Mouse (Mus musculus) pancreas, adult 10 weeks (tissue): Measurements from ENCODE around the gene Arfip2. TPM values are rescaled to one million over a fixed set of nuclear protein-coding genes. Genes with fewer than 3 reads are reported as not detected.

ENCODE experiments used
- polyA plus RNA-seq: library from polyadenylated mRNA; stranded (reverse); fragments of 350-450 nt; fragmentation: Illumina TruSeq; extraction: RNeasy Lipid Tissue Mini Kit (QIAGEN cat#74804); gene quantifications from one replicate; pipeline ENCODE4 v1.2.3, GENCODE M21; 2015; ENCODE audit warnings: low read depth, low replicate concordance; ENCODE audit not compliant: insufficient read depth

Gene Arfip2
- 22.3 TPM for polyA plus RNA-seq

GRCm38 (mm10) chr7:105640233-105640893 is at the start of gene Arfip2, which contains the start of gene Gm45799:
TSS of gene Arfip2 (minus strand) at chr7:105640416.
TSS of gene Gm45799 (plus strand) at chr7:105640552.

GRCm38 (mm10) chr7:105650639-105651435 is 10.6 kb upstream of the Arfip2 start, which contains the start of gene Dnhd1:
TSS of gene Dnhd1 (plus strand) at chr7:105650827.

GRCm38 (mm10) chr7:105639756-105640155 is 460 bp downstream of the Arfip2 start, which contains the start of gene Timm10b:
TSS of gene Timm10b (plus strand) at chr7:105640056.

GRCm38 (mm10) chr7:105633127-105633800 is 7.0 kb downstream of the Arfip2 start, which contains the start of gene Trim3:
TSS of gene Trim3 (minus strand) at chr7:105633571.

Other genes with a start within 250 kb of the Arfip2 start
- gene Fam160a2, start 240.4 kb downstream of the Arfip2 start, polyA plus RNA-seq: 18.0 TPM
- gene Cnga4, start 235.8 kb downstream of the Arfip2 start, polyA plus RNA-seq: not detected
- gene Cckbr, start 214.7 kb downstream of the Arfip2 start, polyA plus RNA-seq: not detected
- gene Cavin3, start 158.1 kb downstream of the Arfip2 start, polyA plus RNA-seq: 18.3 TPM
- 10.9 TPM for gene Smpd1, start 86.1 kb downstream of the Arfip2 start, polyA plus RNA-seq
- 3.9 TPM for gene Apbb1, start 58.8 kb downstream of the Arfip2 start, polyA plus RNA-seq
- gene Hpx, start 40.3 kb downstream of the Arfip2 start, polyA plus RNA-seq: not detected
- 22.4 TPM for gene Trim3, start 6.8 kb downstream of the Arfip2 start, polyA plus RNA-seq
- 41.8 TPM for gene Timm10b, start 360 bp downstream of the Arfip2 start, polyA plus RNA-seq
- gene Gm45799, start 136 bp upstream of the Arfip2 start, polyA plus RNA-seq: 1.1 TPM
- 3.7 TPM for gene Dnhd1, start 10.4 kb upstream of the Arfip2 start, polyA plus RNA-seq
- gene Ilk, start 96.2 kb upstream of the Arfip2 start, polyA plus RNA-seq: 59.5 TPM
- gene Rrp8, start 97.0 kb upstream of the Arfip2 start, polyA plus RNA-seq: 4.2 TPM
- 48.7 TPM for gene Taf10, start 103.9 kb upstream of the Arfip2 start, polyA plus RNA-seq
- 22.7 TPM for gene Tpp1, start 111.8 kb upstream of the Arfip2 start, polyA plus RNA-seq
- gene Dchs1, start 147.2 kb upstream of the Arfip2 start, polyA plus RNA-seq: 1.7 TPM
- gene Mrpl17, start 170.7 kb upstream of the Arfip2 start, polyA plus RNA-seq: 40.2 TPM